Mouse (Mus musculus) kidney, adult 8-10 months (tissue): Measurements from ENCODE around the gene Kat2a.

Experiments used
- DNase-seq, 2 experiments: peaks; one replicate each; pipeline ENCODE4 v3.0.0; 2022

Gene Kat2a

GRCm38 (mm10) chr11:100711783-100712615, at the start of gene Kat2a:
TSS of gene Kat2a (minus strand) at chr11:100712465.
- peak; percentile 79 to 83 for DNase-seq

- peak; percentile 75 to 88 for DNase-seq
These were observed 49.3 kb upstream of the Kat2a start for GRCm38 (mm10) chr11:100761547-100762045.

- DNase-seq = no peak
These were observed 47.5 kb upstream of the Kat2a start, which contains the start of gene Kcnh4 for GRCm38 (mm10) chr11:100759611-100760233. TSS of gene Kcnh4 (minus strand) at chr11:100759942.

GRCm38 (mm10) chr11:100758707-100759610, 46.7 kb upstream of the Kat2a start:
- DNase-seq = no peak

- DNase-seq = no peak
These were observed 45.3 kb upstream of the Kat2a start for GRCm38 (mm10) chr11:100757566-100757965.

- no peak for DNase-seq
These were observed 44.2 kb upstream of the Kat2a start for GRCm38 (mm10) chr11:100756476-100756875.

GRCm38 (mm10) chr11:100754693-100755057, 42.4 kb upstream of the Kat2a start:
- DNase-seq = no peak

- no peak for DNase-seq
These were observed 41.9 kb upstream of the Kat2a start for GRCm38 (mm10) chr11:100754021-100754692.

GRCm38 (mm10) chr11:100752294-100752693, 40.0 kb upstream of the Kat2a start:
- DNase-seq = no peak

GRCm38 (mm10) chr11:100750127-100750526, 37.9 kb upstream of the Kat2a start:
- DNase-seq = no peak

- DNase-seq = no peak
These were observed 37.2 kb upstream of the Kat2a start for GRCm38 (mm10) chr11:100749469-100749868.

GRCm38 (mm10) chr11:100748620-100749019, 36.4 kb upstream of the Kat2a start:
- DNase-seq = no peak

GRCm38 (mm10) chr11:100747114-100747513, 34.8 kb upstream of the Kat2a start:
- DNase-seq = no peak

- DNase-seq = no peak
These were observed 34.3 kb upstream of the Kat2a start for GRCm38 (mm10) chr11:100746546-100746945.

- peak in 1 of 2 experiments; percentile 40 for DNase-seq
These were observed 32.8 kb upstream of the Kat2a start for GRCm38 (mm10) chr11:100745085-100745484.

- peak; percentile 80 to 83 for DNase-seq
These were observed 29.1 kb upstream of the Kat2a start for GRCm38 (mm10) chr11:100741348-100741747.

- no peak for DNase-seq
These were observed 26.5 kb upstream of the Kat2a start for GRCm38 (mm10) chr11:100738749-100739148.

- DNase-seq = peak; percentile 99
These were observed 25.9 kb upstream of the Kat2a start, which contains the start of gene Rab5c for GRCm38 (mm10) chr11:100738066-100738604. TSS of gene Rab5c (minus strand) at chr11:100738215.

- no peak for DNase-seq
These were observed 25.0 kb upstream of the Kat2a start for GRCm38 (mm10) chr11:100737105-100737733.

- no peak for DNase-seq
These were observed 24.4 kb upstream of the Kat2a start for GRCm38 (mm10) chr11:100736746-100737080.

- DNase-seq = no peak
These were observed 23.9 kb upstream of the Kat2a start for GRCm38 (mm10) chr11:100735954-100736745.
